Mouse (Mus musculus) left cerebral cortex, adult 18-20 months (tissue): ENCODE measurements around the gene Mrps27. TPM values are rescaled to one million over a fixed set of nuclear protein-coding genes. Genes with fewer than 3 reads are reported as not detected.
A peak's percentile ranks its signal among the peaks of the same experiment; 100 is the strongest.

Experiments
- DNase-seq, 2 experiments: peaks; one replicate each; pipeline ENCODE4 v3.0.0; 2021 to 2022; ENCODE audit warnings: low spot score in 2 of 2, mixed read lengths in 1 of 2
- total RNA-seq, 2 experiments: library from RNA; stranded (reverse); gene quantifications; 2 replicates each; pipeline ENCODE4 v1.2.3; 2021

Gene Mrps27
- total RNA-seq, 2 experiments from 2014 or later, result 28.3 to 29.5 TPM

DNA sequence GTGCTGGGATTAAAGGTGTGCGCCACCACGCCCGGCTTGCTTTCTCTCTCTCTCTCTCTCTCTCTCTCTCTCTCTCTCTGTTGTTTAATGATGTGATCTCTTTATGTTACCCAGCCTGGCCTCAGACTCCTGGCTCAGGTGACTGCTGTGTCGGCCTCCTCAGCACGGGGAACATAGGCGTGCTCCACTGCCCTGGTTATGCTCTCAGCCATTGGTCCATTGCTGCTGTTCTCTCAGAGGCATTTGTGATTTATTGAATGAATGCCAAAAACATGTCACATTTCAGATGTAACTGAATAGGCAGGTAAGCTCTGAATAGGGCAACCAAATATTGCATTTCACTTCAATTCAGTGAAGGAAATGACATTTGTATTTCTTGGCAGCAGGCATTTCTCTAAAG, 41.3 kb downstream of the Mrps27 start:
- DNase-seq, result no peak

DNA sequence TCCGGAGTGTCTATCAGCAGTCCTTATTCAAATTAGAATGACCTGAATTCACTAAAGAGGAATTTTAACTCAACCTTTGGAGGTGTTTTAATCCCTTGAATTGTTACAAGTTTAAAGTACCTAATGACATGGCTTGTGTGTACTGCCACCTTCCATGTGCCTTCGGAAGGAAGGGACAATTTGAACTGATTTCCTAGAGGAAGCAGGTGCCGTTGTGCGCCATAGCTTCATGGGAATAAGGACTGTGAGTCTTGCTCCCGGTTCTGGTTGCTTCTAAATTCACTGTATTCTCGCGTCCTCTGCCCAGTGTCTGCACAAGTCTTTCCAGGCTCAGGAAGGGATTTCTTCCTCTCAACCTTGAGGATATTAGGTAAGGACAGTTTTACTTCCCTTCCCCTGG, 41.8 kb downstream of the Mrps27 start:
- DNase-seq, result no peak

DNA sequence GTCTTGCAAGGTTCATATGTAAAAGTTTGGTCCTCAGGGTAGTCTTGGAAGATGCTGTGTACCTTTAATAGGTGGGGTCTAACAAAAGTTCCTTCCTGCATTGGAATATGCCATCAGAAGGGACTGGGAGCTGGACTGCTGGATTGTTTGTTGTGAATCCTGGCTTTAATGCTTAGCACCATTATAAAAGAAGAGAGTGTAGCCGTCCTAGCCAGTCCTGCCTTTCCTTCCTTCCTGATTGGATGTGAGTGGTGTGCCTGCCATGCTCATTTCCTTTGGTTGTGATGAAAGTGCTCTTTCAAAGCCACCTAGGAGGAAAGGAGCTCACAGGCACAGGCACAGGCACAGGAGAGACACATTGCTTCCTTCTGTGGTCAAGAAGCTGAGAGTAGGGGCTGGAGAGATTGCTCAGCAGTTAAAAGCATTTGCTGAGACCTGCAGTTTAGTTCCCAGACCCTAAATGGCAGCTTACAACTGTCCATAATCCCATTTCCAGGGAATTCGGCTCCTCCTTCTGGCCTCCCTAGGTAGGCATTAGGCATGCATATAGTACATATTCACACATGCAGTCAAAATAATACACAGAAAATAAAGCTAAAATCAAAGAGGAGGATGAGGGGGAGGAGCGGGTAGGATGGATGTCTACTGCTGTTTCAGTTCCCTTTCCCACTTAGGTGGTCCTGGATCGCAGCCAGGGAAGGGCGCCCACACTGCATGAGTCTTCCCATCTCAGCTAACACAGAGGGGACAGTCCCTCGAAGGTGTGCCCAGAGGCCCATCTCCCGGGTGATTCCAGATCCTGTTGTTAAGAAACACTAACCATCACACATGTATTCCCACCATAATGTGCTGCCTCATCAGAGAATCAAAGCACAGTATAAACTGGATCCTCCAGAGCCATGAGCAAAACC, 43.6 kb downstream of the Mrps27 start:
- DNase-seq, result no peak

DNA sequence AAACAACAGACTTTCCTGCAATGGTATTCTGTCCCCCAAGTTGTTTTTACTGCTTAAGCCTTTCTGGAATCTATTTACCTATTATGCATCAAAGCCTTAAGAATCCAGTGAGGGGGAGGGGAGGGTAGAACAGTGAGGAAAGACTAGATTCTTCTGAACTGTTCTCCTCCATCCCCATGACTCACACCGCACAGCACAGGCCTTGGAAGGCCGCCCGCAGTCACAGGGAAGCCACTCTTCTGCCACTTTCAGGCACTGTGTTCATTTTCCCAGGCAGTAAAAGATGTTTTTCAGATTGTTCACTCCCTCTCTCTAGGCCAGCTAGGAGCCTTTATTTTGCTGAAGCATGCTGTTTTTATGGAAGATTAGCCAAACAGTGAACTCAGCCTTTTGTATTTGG, 46.8 kb downstream of the Mrps27 start:
- peak; percentile 60 to 73 for DNase-seq

DNA sequence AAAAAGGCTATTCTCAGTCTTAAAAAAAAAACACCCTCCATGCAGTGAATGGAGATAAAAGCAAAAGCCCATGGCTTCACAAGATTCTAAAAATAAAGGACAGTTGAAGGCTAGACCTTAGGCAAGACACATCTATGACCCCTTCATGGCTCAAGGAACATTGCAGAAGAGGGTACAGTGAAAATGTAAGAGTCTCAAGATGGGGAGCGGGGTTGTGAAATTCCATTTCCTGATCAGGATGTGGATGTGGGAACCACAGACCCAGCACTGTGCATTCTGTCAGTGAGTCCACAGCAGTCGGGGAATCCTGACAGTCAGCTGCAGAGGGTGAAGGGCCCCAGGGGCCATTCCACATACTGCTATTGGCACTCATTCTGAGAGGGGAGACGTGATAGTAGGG, 48.5 kb downstream of the Mrps27 start:
- DNase-seq, result no peak

DNA sequence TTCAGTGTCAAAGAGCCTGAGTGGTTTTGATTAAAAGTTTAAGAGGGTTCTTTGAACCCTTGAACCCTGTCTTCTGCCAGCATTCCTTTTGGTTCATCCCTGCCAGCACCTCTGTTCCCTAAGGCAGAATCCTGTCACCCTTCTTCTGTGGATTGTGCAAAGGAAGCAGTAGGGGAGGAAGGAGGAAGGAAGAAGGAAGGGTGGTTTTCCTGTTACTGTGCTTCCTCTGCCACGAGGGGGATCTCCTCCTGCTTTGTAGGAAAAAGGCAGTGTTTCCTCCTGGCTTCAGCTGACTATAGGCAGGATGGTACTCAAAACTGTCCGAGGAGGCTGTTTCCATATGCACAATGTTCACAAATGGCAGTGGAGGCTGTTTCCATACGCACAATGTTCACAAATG, 50.1 kb downstream of the Mrps27 start:
- DNase-seq, result no peak

DNA sequence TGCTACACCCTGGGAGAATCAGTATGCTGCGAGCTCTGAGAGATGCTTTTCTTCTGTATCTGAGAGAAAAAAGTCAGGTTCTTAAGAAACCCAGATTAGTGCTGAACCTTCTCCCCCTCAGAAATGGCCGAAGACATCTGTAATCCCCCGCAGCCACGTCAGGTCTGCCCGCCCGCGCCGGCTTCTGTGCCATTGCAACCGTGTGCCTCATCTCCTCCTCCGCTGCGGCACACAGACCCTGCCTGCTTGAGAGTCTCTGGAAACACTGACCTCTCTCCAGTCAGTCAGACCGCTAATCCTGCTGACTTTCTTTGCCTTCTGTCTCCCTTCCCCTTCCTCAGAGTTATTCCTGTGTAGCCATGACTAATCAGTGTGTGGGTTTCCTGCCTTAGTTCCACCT, 50.9 kb downstream of the Mrps27 start:
- DNase-seq, result peak in 1 of 2 experiments; percentile 38

DNA sequence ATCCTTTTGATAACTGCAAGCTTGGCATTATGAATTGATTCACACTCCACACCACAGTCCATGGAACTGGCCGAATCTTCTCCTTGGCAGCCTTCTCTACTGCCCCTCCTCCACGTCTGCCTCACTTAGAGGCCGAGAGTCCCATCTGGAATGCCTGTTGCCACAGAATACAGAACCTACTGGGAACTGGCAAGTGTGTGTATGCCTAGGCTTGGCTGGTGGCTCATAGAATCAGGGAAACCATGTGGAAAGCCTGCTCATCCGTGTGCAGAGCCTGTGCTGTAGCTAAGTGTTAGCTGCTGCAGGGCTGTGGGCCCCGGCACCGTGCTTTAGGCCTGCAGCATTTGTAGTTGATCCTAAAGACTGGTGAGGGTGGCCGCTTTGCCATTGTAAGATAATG, 52.6 kb downstream of the Mrps27 start:
- DNase-seq, result peak in 1 of 2 experiments; percentile 12

DNA sequence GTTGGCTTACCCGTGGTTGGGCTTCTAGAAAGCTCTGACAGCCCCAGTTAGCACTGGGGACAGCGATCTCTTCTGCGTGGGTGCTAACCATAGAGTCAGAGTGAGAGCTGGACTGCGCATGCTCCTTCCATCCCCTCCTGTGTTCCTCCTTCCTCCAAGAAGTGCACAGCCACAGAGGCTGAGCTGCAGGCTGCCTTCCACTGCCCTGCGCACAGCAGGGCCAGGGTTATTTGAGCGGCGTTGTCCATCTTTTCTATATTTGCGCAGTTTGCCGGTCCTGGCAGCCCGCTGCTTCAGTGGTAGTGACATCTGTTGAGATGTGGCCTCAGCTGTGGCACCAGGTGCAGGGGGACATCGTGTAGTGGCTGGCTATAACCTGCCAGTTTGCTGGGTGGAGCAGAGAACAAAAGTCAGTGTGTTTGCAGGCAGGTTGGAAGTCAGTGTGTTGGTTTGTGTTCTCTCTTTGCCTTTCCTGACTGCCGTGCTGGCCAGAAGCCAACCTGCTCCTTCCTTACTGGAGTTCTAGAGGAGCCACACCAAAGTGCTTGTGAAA, 53.6 kb downstream of the Mrps27 start:
- DNase-seq, result no peak

DNA sequence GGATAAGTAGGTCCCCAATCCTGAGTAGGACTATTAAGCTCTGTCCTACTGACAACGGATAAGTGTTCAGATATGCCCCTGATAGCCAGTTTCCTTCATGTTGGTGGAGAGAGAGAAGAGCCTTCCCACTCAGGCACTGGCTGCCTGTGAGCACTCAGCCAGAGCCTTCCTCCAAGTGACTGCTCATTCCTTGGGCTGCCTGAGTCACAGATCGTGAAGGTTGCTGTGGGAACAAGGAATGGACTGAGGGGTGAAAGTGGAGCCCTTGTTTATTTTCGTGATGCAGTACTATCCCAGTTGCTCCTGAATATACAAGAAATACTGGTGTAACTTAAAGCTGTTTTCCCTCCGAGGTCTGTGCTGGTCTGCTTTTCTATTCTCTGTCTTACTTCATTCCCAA, 54.8 kb downstream of the Mrps27 start:
- no peak for DNase-seq

DNA sequence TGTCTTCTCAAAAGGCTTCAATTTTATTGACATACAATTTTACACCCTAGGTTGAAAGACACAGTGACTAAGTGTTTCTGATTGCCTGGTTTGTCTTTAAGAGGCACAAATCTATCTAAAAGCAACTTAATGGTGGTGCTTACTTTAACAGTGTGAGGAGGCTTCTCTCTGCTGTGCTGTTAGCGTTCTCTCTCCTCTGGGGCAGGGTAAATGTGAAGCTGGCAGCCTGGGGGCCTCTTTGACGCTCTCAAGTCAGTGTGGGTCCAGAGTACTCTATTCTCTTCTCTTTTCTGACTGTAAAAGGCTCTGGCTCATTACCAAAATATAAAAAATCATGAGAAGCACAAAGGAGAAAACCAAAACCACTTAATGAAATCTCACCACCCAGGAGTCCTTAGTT, 64.6 kb downstream of the Mrps27 start:
- DNase-seq, result no peak

DNA sequence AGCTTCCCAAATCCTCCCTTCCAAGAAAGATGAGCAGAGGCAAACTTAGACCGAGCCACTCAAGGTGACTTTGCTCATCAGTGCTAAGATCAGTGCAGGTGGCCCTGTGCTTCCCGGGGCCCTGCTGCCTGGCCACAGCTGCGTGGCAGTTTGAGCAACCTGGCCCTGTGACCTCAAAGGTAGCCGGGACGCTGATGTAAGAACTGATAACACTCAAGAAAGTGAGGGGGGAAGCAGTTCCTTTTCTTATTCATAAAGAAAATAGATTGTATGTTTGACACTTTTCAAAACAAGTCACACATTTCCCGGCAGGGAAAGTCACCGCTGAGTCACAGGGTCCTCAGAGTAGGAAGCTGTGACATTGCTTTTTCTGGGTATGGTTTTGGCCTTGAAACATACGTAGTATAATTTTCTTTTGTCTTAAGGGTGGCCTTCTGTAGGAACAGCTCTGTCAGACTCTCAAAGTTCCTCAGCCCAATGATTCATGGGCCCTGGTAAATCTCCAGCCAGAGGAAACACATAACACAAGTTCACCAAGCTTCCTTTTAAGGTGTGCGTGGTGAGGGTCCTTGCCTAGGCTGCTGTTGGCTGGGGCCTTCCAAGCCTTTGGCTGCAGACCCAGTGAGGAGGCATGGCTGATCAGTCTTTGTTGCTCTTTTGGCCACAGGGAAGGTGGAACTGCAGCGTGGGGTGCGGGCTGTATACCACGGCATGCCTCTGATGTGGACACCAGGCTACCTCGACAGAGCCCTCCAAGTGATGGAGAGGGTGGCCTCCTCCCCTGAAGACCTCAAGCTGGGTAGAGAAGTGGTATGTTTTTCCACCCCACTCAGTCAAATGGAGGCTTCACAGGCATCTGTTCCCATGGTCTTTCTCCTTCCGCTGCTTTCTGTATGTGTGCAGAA, 66.3 kb downstream of the Mrps27 start:
- no peak for DNase-seq

DNA sequence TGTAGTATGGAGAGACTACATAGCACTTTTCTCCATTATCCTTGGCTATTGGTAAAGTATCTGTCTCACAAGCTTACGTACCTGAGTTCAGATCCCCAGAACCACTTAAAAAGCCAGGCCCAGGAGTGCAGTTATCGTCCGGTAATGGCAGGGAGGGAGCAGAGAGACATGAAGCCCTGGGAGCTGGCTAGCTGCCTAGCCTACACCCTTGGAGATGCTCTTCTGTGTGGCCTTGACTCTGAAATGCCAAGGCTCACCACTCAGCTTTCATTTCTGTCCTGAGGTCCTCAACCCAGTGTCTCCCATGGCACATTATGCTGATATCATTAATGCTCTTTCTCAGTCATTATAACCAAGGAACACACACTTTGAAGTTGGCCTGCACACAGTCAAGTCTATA, 67.2 kb downstream of the Mrps27 start:
- DNase-seq, result no peak

DNA sequence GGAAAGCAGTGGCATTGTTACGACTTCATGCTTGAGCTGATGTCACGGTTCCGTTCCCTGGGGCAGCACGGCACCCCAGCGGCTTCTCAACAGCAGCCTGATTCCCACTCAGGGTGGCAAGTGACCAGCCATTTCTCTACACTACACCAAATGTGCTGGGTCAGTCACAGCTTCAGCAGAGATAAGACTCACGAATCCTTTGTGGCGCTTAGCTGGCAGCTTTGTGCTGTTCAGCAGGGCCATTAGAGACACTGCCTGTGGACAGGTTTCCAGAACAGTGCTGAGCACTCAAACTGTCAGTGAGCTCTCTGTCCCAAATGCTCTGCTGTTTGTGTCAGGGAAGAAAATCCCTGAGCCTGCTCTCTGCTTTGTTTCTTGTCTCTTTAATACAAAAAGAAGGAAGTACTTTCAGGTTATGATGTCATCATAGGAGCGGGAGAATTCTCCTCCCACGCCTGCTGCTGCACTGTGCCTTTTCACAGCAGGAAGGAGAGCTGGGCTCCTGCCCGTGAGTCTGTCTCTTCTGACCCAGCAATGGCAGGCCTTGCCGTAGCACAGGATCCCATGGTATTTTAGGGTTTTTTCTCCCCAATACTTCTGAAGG, 68.0 kb downstream of the Mrps27 start:
- peak in 1 of 2 experiments; percentile 36 for DNase-seq

DNA sequence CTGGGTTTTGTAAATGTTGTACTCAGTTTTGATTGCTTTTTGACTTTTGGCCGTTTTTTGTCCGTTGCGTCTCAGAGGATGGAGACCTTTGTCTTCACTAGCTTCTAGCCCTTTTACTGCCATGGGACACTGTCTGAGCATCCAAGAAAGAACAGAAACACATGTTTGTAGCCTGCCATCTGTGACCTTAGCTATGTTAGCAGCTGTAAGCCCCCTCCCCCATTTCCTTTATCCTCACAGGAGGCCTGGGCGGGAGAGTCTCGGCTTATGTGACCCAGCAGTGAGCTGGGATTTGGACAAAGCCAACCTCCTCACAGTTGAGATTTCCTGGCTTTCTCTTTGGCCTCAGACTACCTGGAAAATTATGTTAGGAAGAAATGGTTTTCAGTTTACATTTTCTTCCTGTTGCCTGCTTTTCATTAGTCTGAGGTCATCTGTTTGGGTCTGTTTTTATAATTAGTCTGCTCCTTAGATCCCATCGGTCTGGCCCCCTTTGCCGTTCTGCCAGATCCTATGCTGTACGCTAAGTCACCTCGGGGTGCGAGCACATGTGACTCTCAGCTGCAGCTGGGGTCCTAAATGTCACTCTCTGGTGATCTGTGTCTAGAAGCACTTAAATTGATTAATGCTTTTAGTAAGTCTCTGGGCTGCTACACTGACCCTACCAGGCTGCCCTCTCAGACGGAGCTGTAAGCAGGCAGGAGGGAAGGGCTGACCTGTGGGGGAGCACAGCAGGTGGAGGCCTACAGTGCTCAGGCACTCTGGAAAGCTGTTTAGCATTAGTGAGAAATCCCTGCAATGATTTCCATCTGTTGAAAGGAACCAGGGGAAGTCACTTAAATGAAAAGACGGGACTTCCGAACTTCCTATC, 69.1 kb downstream of the Mrps27 start:
- DNase-seq, result no peak

DNA sequence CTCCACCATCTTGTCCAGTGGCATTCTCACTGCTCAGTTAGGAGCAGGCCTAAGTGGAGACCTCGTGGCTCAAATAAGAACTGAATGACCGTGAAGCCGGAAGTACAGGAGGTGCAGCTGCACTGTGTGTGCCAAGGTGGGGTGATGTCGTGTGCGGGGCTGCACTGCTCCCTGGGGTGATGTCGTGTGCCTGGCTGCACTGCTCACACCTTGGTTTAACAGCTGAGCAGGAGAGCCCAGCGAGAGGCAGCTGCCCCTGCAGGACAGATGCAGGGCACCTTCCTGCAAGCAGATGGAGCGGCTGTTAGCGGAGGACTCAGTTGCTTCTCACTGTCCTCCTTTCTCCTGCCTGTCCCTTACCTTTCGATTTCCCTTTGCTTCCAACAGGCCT, 69.8 kb downstream of the Mrps27 start:
- DNase-seq, result no peak

DNA sequence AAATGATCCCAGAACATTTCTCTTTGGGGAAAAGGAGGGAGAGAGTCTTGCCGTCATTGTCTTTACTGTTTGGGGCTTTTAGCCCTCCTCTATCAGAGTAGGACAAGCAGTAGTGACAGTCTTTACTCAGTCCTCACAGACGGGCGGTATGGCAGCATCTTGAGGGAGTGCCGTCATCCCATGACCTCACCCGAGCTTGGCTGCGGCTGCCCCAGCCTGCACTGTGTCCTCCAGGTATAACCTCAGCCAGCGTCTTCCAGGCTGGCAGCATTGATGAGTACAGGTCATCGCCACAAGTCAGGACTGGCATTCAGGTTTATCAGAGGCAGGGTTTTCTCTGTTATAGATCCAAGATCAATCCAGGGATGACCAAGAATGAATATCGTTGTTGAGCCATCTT, 72.0 kb downstream of the Mrps27 start:
- DNase-seq, result no peak

DNA sequence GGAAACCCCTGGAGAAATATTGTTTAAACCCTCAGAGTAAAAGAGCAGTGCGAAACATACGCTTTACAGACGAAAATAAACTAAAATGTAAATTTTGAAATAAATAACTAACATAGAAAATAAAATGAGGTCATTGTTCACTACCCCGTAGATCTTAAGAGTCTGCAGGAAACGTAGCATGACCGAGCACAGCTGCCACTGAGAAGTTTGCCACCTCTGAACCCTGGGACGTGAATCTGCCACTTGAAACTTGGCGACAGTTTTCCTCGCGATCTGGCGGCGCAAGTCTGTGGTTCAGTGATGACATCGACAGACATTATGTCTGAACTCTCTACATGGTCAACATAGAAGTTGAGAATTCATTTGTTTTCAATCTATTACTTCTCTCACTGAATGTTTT, 79.0 kb downstream of the Mrps27 start:
- no peak for DNase-seq

DNA sequence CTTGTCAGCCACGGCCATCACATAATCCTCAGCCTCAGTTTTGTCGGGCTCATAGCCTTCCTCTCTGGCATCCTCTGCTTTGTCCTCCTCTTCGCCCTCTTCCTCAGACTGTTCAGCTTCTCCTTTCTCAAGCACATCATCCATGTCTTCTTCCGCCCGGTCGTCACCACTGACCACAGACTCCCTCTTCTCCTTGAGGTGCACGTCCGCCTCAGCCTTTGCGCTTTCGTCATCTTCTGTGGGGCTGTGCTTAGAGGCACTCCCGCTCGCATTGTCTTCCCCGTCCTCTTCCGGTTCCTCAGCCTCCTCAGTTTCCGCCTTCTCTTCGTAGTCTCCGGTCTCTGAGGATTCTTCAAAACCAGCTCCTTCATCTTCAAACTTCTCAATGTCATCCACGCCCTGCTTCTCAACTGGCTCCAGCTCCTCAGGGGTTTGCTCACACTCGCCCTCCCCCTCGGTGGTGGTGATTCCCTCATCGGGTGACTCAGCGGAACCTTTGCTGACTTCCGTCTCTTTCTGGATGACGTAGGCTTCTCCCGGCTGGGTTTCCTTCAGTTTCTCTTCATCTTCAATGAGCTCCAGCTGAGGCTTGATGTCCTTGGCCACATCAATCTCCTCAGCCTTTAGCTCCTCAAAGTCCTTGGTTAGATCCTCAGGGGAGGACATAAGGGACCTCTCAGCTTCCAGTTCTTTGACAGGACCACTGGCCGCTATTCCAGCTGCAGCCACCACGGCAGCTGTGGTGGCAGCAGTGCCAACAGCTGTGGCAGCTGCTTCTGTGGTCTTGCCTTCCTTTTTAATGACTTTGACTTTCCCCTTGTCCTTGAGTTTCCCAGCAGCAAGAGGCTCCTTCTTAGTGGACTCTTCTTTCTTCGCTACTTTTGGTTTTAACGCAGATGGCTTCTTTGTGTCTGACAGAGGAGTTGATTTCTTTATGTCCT, 88.8 kb downstream of the Mrps27 start:
- no peak for DNase-seq
